Mouse (Mus musculus) bone marrow, adult 2 months (tissue): ENCODE measurements around the gene Cxcl15.

Source experiments
- CTCF ChIP-seq: fragments of 200-500 bp; IDR thresholded peaks from 2 replicates; pipeline ENCODE4 v1.5.1; 2011; ENCODE audit warnings: low read length, control low read depth; ENCODE audit not compliant: control insufficient read depth, insufficient read depth
- POLR2A ChIP-seq: fragments of 200-500 bp; IDR thresholded peaks from 2 replicates; pipeline ENCODE4 v1.6.1; 2011; ENCODE audit warnings: low read depth, mild to moderate bottlenecking, control low read depth, low read length, borderline replicate concordance; ENCODE audit not compliant: control insufficient read depth

GRCm38 (mm10) chr5:90807176-90807950 is 13.0 kb downstream of the Cxcl15 start:
- TF ChIP-seq POLR2A (no peak), CTCF (no peak)
